Mouse (Mus musculus): ENCODE data around the gene Sync. TPM values are rescaled to one million over a fixed set of nuclear protein-coding genes. Genes with fewer than 3 reads are reported as not detected.

Sync gene
- total and polyA plus RNA-seq, 3 experiments = 0.16 TPM; not detected in 2

DNA sequence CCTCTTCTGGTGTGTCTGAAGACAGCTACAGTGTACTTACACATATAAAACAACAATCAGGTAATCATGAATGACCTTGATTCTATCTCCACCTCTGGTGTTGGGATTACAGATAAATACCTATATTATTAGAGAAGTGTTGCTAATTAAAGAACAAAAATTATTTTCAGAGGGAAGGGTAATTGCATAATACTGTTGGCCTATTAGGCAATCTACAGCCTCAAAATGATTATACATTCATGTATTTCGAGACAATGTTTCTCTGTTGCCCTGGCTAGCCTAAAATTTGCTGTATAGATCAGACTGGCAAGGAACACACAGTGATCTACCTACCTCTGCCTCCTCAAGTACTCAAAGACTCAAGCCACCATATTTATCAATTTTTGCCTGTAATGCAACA is 36.1 kb downstream of the Sync start:
- Histone ChIP-seq H3K9me3 (replicated peaks; ENCODE audit: low read length) (no peaks in the 10 kb centered on the region), H3K79me2 (replicated peaks; ENCODE audit: control insufficient read depth, extremely low read depth, insufficient read depth, poor library complexity, severe bottlenecking) (peaks cover 38% of the 10 kb centered on the region), H3K36me3 (replicated peaks in 1 of 2; ENCODE audit: control insufficient read depth in 1 of 2, insufficient read depth in 1 of 2, low read length in 1 of 2) (peaks cover 37 to 76% of the 10 kb centered on the region in 2 experiments), H3K4me1 (ENCODE audit: control insufficient read depth in 1 of 2, insufficient read depth in 2 of 2) (peaks cover 2 to 6% of the 10 kb centered on the region in 2 experiments; a peak in 2 of 4 replicates), H3K9ac (ENCODE audit: insufficient read depth, low read depth) (no peak overlapping the region), H3K4me3 (replicated peaks in 1 of 3; ENCODE audit: low read depth in 2 of 3, low read length in 2 of 3, poor library complexity in 1 of 3) (no peak overlapping the region), H3K27me3 (replicated peaks) (no peaks in the 10 kb centered on the region), H3K4me2 (ENCODE audit: insufficient read depth, low read depth, poor library complexity, severe bottlenecking) (no peak overlapping the region), H3K27ac (ENCODE audit: insufficient read depth, low read depth) (no peak overlapping the region)
- TF ChIP-seq ZNF384 (IDR thresholded peaks at IDR 0.05; ENCODE audit: low read depth, low read length) (no peak), MAZ (IDR thresholded peaks at IDR 0.05; ENCODE audit: low read depth, low read length) (no peak), BHLHE40 (IDR thresholded peaks at IDR 0.05; ENCODE audit: low read depth, low read length) (no peak), KAT2A (IDR thresholded peaks at IDR 0.05; ENCODE audit: insufficient replicate concordance, low read length) (no peak), RAD21 (IDR thresholded peaks at IDR 0.05; ENCODE audit: low read depth, low read length) (no peak), MAFK (IDR thresholded peaks at IDR 0.05; ENCODE audit: insufficient replicate concordance, low read length) (no peak), POLR2A (IDR thresholded peaks at IDR 0.05; ENCODE audit: low read depth, low read length) (no peak), SIN3A (IDR thresholded peaks at IDR 0.05; ENCODE audit: low read length) (no peak)
- dilution Hi-C loops (cut with MboI; ENCODE audit: extremely low pct_ligation_motif_present, extremely low pct_unique_long_range_greater_than_20kb, low sequenced_read_pairs) (no loop called here), in situ Hi-C loops (cut with MboI; ENCODE audit: low pct_ligation_motif_present, low pct_unique_long_range_greater_than_20kb, low sequenced_read_pairs) (no loop called here)
- no peak for DNase-seq (ENCODE audit: extremely low read depth)

GRCm38 (mm10) chr4:129324756-129325155 is 37.3 kb downstream of the Sync start:
- no peak overlapping the region for H3K4me3 ChIP-seq (replicated peaks in 1 of 3; ENCODE audit: low read depth in 2 of 3, low read length in 2 of 3, poor library complexity in 1 of 3)
- H3K27ac ChIP-seq (ENCODE audit: insufficient read depth, low read depth) = no peak overlapping the region
- H3K79me2 ChIP-seq (replicated peaks; ENCODE audit: control insufficient read depth, extremely low read depth, insufficient read depth, poor library complexity, severe bottlenecking) = peaks cover 48% of the 10 kb centered on the region
- H3K36me3 ChIP-seq (replicated peaks in 1 of 2; ENCODE audit: control insufficient read depth in 1 of 2, insufficient read depth in 1 of 2, low read length in 1 of 2) = peaks cover 39 to 78% of the 10 kb centered on the region in 2 experiments
- TF ChIP-seq SMC3 (IDR thresholded peaks at IDR 0.05; ENCODE audit: low read depth, low read length) (no peak), CTCF (conservative IDR thresholded peaks at IDR 0.05 in 1 of 2, IDR thresholded peaks at IDR 0.05 in 1 of 2; ENCODE audit: low read depth in 2 of 2, low read length in 2 of 2) (no peak)
- H3K4me1 ChIP-seq (ENCODE audit: control insufficient read depth in 1 of 2, insufficient read depth in 2 of 2) = peaks cover 2 to 10% of the 10 kb centered on the region in 2 experiments; a peak in 2 of 4 replicates
- no peak overlapping the region for H3K9ac ChIP-seq (ENCODE audit: insufficient read depth, low read depth)
- dilution Hi-C loops (cut with MboI; ENCODE audit: extremely low pct_ligation_motif_present, extremely low pct_unique_long_range_greater_than_20kb, low sequenced_read_pairs) = no loop called here
- no peaks in the 10 kb centered on the region for H3K9me3 ChIP-seq (replicated peaks; ENCODE audit: low read length)
- in situ Hi-C loops (cut with MboI; ENCODE audit: low pct_ligation_motif_present, low pct_unique_long_range_greater_than_20kb, low sequenced_read_pairs) = no loop called here
- DNase-seq (ENCODE audit: extremely low read depth) = no peak
- no peak overlapping the region for H3K4me2 ChIP-seq (ENCODE audit: insufficient read depth, low read depth, poor library complexity, severe bottlenecking)
- H3K27me3 ChIP-seq (replicated peaks) = no peaks in the 10 kb centered on the region

GRCm38 (mm10) chr4:129326191-129326590 is 38.8 kb downstream of the Sync start:
- H3K36me3 ChIP-seq (replicated peaks in 1 of 2; ENCODE audit: control insufficient read depth in 1 of 2, insufficient read depth in 1 of 2, low read length in 1 of 2) = peaks cover 45 to 78% of the 10 kb centered on the region in 2 experiments

More at GRCm38 (mm10) chr4:129326191-129326590, 38.8 kb downstream of the Sync start:
- H3K4me3 ChIP-seq (replicated peaks in 1 of 3; ENCODE audit: low read depth in 2 of 3, low read length in 2 of 3, poor library complexity in 1 of 3) = no peak overlapping the region
- H3K4me1 ChIP-seq (ENCODE audit: control insufficient read depth in 1 of 2, insufficient read depth in 2 of 2) = peaks cover 2 to 18% of the 10 kb centered on the region in 2 experiments; a peak in 2 of 4 replicates
- H3K79me2 ChIP-seq (replicated peaks; ENCODE audit: control insufficient read depth, extremely low read depth, insufficient read depth, poor library complexity, severe bottlenecking) = peaks cover 56% of the 10 kb centered on the region
- in situ Hi-C loops (cut with MboI; ENCODE audit: low pct_ligation_motif_present, low pct_unique_long_range_greater_than_20kb, low sequenced_read_pairs) = no loop called here
- H3K9ac ChIP-seq (ENCODE audit: insufficient read depth, low read depth) = no peak overlapping the region
- H3K4me2 ChIP-seq (ENCODE audit: insufficient read depth, low read depth, poor library complexity, severe bottlenecking) = no peak overlapping the region
- dilution Hi-C loops (cut with MboI; ENCODE audit: extremely low pct_ligation_motif_present, extremely low pct_unique_long_range_greater_than_20kb, low sequenced_read_pairs) = no loop called here
- H3K27ac ChIP-seq (ENCODE audit: insufficient read depth, low read depth) = no peak overlapping the region
- no peak for DNase-seq (ENCODE audit: extremely low read depth)
- H3K27me3 ChIP-seq (replicated peaks) = no peaks in the 10 kb centered on the region
- no peaks in the 10 kb centered on the region for H3K9me3 ChIP-seq (replicated peaks; ENCODE audit: low read length)
- TF ChIP-seq MAFK (IDR thresholded peaks at IDR 0.05; ENCODE audit: insufficient replicate concordance, low read length) (no peak), CTCF (conservative IDR thresholded peaks at IDR 0.05 in 1 of 2, IDR thresholded peaks at IDR 0.05 in 1 of 2; ENCODE audit: low read depth in 2 of 2, low read length in 2 of 2) (no peak), ZKSCAN1 (IDR thresholded peaks at IDR 0.05; ENCODE audit: borderline replicate concordance, low read depth, low read length) (no peak), ETS1 (conservative IDR thresholded peaks at IDR 0.05; ENCODE audit: low read depth, low read length) (no peak), MXI1 (IDR thresholded peaks at IDR 0.05; ENCODE audit: low read depth, low read length) (no peak), IRF4 (IDR thresholded peaks at IDR 0.05; ENCODE audit: low read depth, low read length) (no peak), TBP (conservative IDR thresholded peaks at IDR 0.05; ENCODE audit: low read depth, low read length) (no peak), MEF2A (IDR thresholded peaks at IDR 0.05; ENCODE audit: borderline replicate concordance, low read depth, low read length) (no peak), PAX5 (IDR thresholded peaks at IDR 0.05; ENCODE audit: low read length) (no peak), EP300 (IDR thresholded peaks at IDR 0.05; ENCODE audit: low read length) (no peak)

All from CH12.LX (cell line).